Mouse (Mus musculus) liver, postnatal 0 days (tissue): ENCODE measurements around the gene Pkhd1. TPM values are rescaled to one million over a fixed set of nuclear protein-coding genes. Genes with fewer than 3 reads are reported as not detected.
"Not testable (repeated sequence)": the region's sequence is repeated elsewhere in the genome, so short reads cannot be mapped to it uniquely, and the experiment has no call there.

Source experiments
- ATAC-seq: fragments of 200-750 bp; cut with Nextera tagmentation; 2 replicates; pipeline ENCODE4 v1.8.0; 2017; ENCODE audit warnings: mild to moderate bottlenecking, moderate library complexity
- DNase-seq: peaks from one replicate; pipeline ENCODE4 v3.0.0-alpha.2; 2016
- H3K27ac ChIP-seq: fragments of 300-500 bp; sonication (generic); 2 replicates; pipeline ENCODE4 v1.5.1; 2014; ENCODE audit warnings: antibody characterized with exemption, moderate library complexity, mild to moderate bottlenecking, low read depth
- H3K27me3 ChIP-seq: fragments of 300-500 bp; sonication (generic); 2 replicates; pipeline ENCODE4 v1.6.1; 2014; ENCODE audit warnings: low read length, control low read depth, mixed read lengths; ENCODE audit not compliant: insufficient read depth
- H3K36me3 ChIP-seq: fragments of 300-500 bp; sonication (generic); replicated peaks from 2 replicates; pipeline ENCODE4 v1.6.1; 2014; ENCODE audit warnings: mild to moderate bottlenecking, control low read depth, low read length, moderate library complexity, mixed read lengths; ENCODE audit not compliant: insufficient read depth
- H3K4me1 ChIP-seq: fragments of 300-500 bp; sonication (generic); 2 replicates; pipeline ENCODE4 v1.6.1; 2014; ENCODE audit warnings: antibody characterized with exemption, mild to moderate bottlenecking, control low read depth; ENCODE audit not compliant: insufficient read depth
- H3K4me2 ChIP-seq: fragments of 300-500 bp; sonication (generic); 2 replicates; pipeline ENCODE4 v1.6.1; 2014; ENCODE audit warnings: low read depth, mild to moderate bottlenecking, low read length, moderate library complexity, mixed read lengths
- H3K4me3 ChIP-seq: fragments of 300-500 bp; sonication (generic); 2 replicates; pipeline ENCODE4 v1.5.1; 2014; ENCODE audit warnings: low read depth, low read length
- H3K9ac ChIP-seq: fragments of 300-500 bp; sonication (generic); replicated peaks from 2 replicates; pipeline ENCODE4 v1.6.1; 2014; ENCODE audit warnings: mild to moderate bottlenecking, moderate library complexity
- H3K9me3 ChIP-seq: fragments of 300-500 bp; sonication (generic); 2 replicates; pipeline ENCODE4 v1.6.1; 2016; ENCODE audit warnings: mild to moderate bottlenecking, control low read depth, low read length, mixed read lengths
- CTCF ChIP-seq: sonication (generic); IDR thresholded peaks from 2 replicates; pipeline ENCODE4 v1.5.1; 2016; ENCODE audit warnings: antibody characterized with exemption, low read depth
- EP300 ChIP-seq: IDR thresholded peaks from 2 replicates; pipeline ENCODE4 v1.6.1; 2016; ENCODE audit warnings: antibody characterized with exemption, low read depth, mild to moderate bottlenecking
- WGBS: fragments of 180-500 bp; shearing (Covaris S2); extraction: QIAGEN DNeasy Blood & Tissue Kit; methylation state at CpG from one replicate; pipeline ENCODE4 v1.1.7; 2014; ENCODE audit not compliant: insufficient replicate concordance; 5-methylcytosine and 5-hydroxymethylcytosine counted together
- polyA plus RNA-seq: library from polyadenylated mRNA; unstranded; fragments of >200 nt; fragmentation: Nextera tagmentation; extraction: Ambion mirVana; gene quantifications from 2 replicates; pipeline ENCODE4 v1.2.1, GENCODE M21; 2015

Pkhd1 gene
- polyA plus RNA-seq, 1 experiment from 2014 or later: 0.58 TPM

- DNase-seq: peak; percentile 69
- Histone ChIP-seq H3K27me3 (no peaks in the 10 kb centered on the region), H3K9ac (no peak overlapping the region), H3K36me3 (no peaks in the 10 kb centered on the region), H3K4me3 (peak overlapping the region; percentile 27), H3K4me1 (no peaks in the 10 kb centered on the region), H3K4me2 (peak overlapping the region; percentile 65), H3K27ac (no peak overlapping the region), H3K9me3 (no peaks in the 10 kb centered on the region)
- 12% methylated on average over 25 of the region's 25 CpGs for WGBS
- ATAC-seq: peak; percentile 89
- TF ChIP-seq CTCF (no peak), EP300 (no peak)
Measured at GRCm38 (mm10) chr1:20477561-20478265, 140.2 kb downstream of the Pkhd1 start.

GRCm38 (mm10) chr1:20470770-20471169 lies 147.1 kb downstream of the Pkhd1 start:
- TF ChIP-seq CTCF (no peak), EP300 (no peak)
- no peak overlapping the region for H3K27ac ChIP-seq
- DNase-seq: no peak
- no peak overlapping the region for H3K4me3 ChIP-seq
- no peak for ATAC-seq
- H3K36me3 ChIP-seq: no peaks in the 10 kb centered on the region
- H3K27me3 ChIP-seq: no peaks in the 10 kb centered on the region
- H3K4me2 ChIP-seq: no peak overlapping the region
- H3K4me1 ChIP-seq: no peaks in the 10 kb centered on the region
- H3K9me3 ChIP-seq: no peaks in the 10 kb centered on the region
- WGBS: 66% methylated on average over 11 of the region's 11 CpGs
- no peak overlapping the region for H3K9ac ChIP-seq

GRCm38 (mm10) chr1:20470317-20470716 lies 147.5 kb downstream of the Pkhd1 start:
- Histone ChIP-seq H3K4me3 (no peak overlapping the region), H3K9me3 (no peaks in the 10 kb centered on the region), H3K9ac (no peak overlapping the region), H3K27me3 (no peaks in the 10 kb centered on the region), H3K4me1 (no peaks in the 10 kb centered on the region), H3K4me2 (no peak overlapping the region), H3K36me3 (no peaks in the 10 kb centered on the region), H3K27ac (no peak overlapping the region)
- no peak for TF ChIP-seq EP300
- TF ChIP-seq CTCF: no peak
- WGBS: 71% methylated on average over 6 of the region's 6 CpGs
- no peak for ATAC-seq
- no peak for DNase-seq

- Histone ChIP-seq H3K4me2 (no peak overlapping the region), H3K9me3 (no peaks in the 10 kb centered on the region), H3K36me3 (no peaks in the 10 kb centered on the region), H3K9ac (no peak overlapping the region), H3K4me1 (no peaks in the 10 kb centered on the region), H3K4me3 (no peak overlapping the region), H3K27me3 (no peaks in the 10 kb centered on the region), H3K27ac (no peak overlapping the region)
- ATAC-seq (no peak), DNase-seq (no peak)
- TF ChIP-seq CTCF (no peak), EP300 (no peak)
- 44% methylated on average over 4 of the region's 4 CpGs for WGBS
Measured at GRCm38 (mm10) chr1:20466481-20466880, 151.4 kb downstream of the Pkhd1 start.

- DNase-seq (no peak), ATAC-seq (no peak)
- Histone ChIP-seq H3K4me1 (no peaks in the 10 kb centered on the region), H3K36me3 (no peaks in the 10 kb centered on the region), H3K27me3 (no peaks in the 10 kb centered on the region), H3K27ac (no peak overlapping the region), H3K4me2 (no peak overlapping the region), H3K9ac (no peak overlapping the region), H3K9me3 (no peaks in the 10 kb centered on the region), H3K4me3 (no peak overlapping the region)
- WGBS: 38% methylated on average over 1 of the region's 1 CpGs
- no peak for TF ChIP-seq CTCF
- TF ChIP-seq EP300: no peak
Measured at GRCm38 (mm10) chr1:20454621-20455020, 163.2 kb downstream of the Pkhd1 start.

- Histone ChIP-seq H3K9me3 (no peaks in the 10 kb centered on the region), H3K27ac (no peak overlapping the region), H3K4me2 (no peak overlapping the region), H3K36me3 (no peaks in the 10 kb centered on the region), H3K27me3 (no peaks in the 10 kb centered on the region), H3K9ac (no peak overlapping the region), H3K4me1 (no peaks in the 10 kb centered on the region), H3K4me3 (no peak overlapping the region)
- TF ChIP-seq CTCF (peak; percentile 47), EP300 (no peak)
- DNase-seq (peak; percentile 15), ATAC-seq (no peak)
- 30% methylated on average over 10 of the region's 10 CpGs for WGBS
Measured at GRCm38 (mm10) chr1:20450074-20450473, 167.8 kb downstream of the Pkhd1 start.

GRCm38 (mm10) chr1:20432026-20432425 lies 185.8 kb downstream of the Pkhd1 start:
- H3K27ac ChIP-seq, H3K4me2 ChIP-seq, H3K36me3 ChIP-seq, H3K4me3 ChIP-seq, H3K27me3 ChIP-seq, H3K9ac ChIP-seq, DNase-seq, ATAC-seq, H3K4me1 ChIP-seq, H3K9me3 ChIP-seq: not testable (repeated sequence)
- WGBS: 82% methylated on average over 16 of the region's 16 CpGs
